ENCODE assay signal across 10 mouse cellular contexts in the genomic region with DNA sequence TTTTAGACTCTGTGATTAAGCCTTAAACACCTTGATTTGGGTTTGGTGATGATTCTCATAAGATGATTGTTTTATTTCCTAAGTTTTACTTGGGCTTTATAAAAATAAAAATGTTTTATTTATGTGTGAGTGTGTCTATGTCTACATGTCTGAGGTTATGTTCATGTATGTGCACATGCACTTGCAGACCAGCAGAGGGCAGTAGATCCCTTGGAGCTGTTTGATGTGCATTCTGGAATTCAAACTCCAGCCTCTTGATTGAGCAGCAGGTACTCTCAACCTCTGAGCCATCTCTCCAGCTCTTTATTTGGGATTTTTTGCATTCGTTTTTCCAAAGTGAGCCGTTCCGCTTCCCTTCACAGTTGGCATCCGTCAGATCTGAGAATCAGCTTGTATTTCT.
DNase-seq lines count a peak whose midpoint lies in the region; ATAC-seq and TF ChIP-seq lines count a peak whose summit lies in the region.
"Had no signal": no experiment of that assay in that cellular context is flagged by ENCODE, and none has a peak within 500 bp of the region (broad histone marks: within the 10 kb centered on the region; RNA-seq: fewer than 3 reads in every experiment).

No protein-coding gene starts in this region.

- H3K4me3 ChIP-seq in hindbrain, embryonic 11.5 days (ENCODE audit: low read depth, low read length) = no peak overlapping the region
- no peak overlapping the region for H3K4me3 ChIP-seq in hindbrain, embryonic 13.5 days
- H3K4me3 ChIP-seq in bone marrow, adult 2 months (replicated peaks; ENCODE audit: control insufficient read depth, low read depth, low read length) = no peak overlapping the region
- H3K4me3 ChIP-seq: liver, embryonic 15.5 days had no signal

- 81% methylated on average over 4 of the region's 4 CpGs for WGBS in hindbrain, embryonic 11.5 days
- 84% methylated on average over 4 of the region's 4 CpGs for WGBS in hindbrain, embryonic 13.5 days
- WGBS in bone marrow, adult 2 months = 81% methylated on average over 4 of the region's 4 CpGs

- no peak overlapping the region for H3K9ac ChIP-seq in hindbrain, embryonic 11.5 days (ENCODE audit: low read depth, low read length)
- no peak overlapping the region for H3K9ac ChIP-seq in hindbrain, embryonic 13.5 days
- H3K9ac ChIP-seq: liver, embryonic 15.5 days had no signal

- ATAC-seq in hindbrain, embryonic 11.5 days (ENCODE audit: low FRiP score) = no peak
- no peak for ATAC-seq in hindbrain, embryonic 13.5 days (ENCODE audit: low FRiP score)
- no peak for ATAC-seq in inflammation-experienced regulatory T-cells, adult 6 months
- ATAC-seq: forebrain, embryonic 14.5 days had no signal

- TF ChIP-seq CTCF in bone marrow, adult 2 months (IDR thresholded peaks at IDR 0.05; ENCODE audit: control insufficient read depth, insufficient read depth, low read length) = peak; percentile 27; the same call in 1 of the 2 replicates

- H3K4me2 ChIP-seq in hindbrain, embryonic 11.5 days (replicated peaks; ENCODE audit: low read depth, low read length) = no peak overlapping the region
- H3K4me2 ChIP-seq in hindbrain, embryonic 13.5 days = no peak overlapping the region
- H3K4me2 ChIP-seq: liver, embryonic 15.5 days had no signal

- no peaks in the 10 kb centered on the region for H3K36me3 ChIP-seq in hindbrain, embryonic 11.5 days (ENCODE audit: control insufficient read depth, insufficient read depth, low read length)
- H3K36me3 ChIP-seq in hindbrain, embryonic 13.5 days = no peaks in the 10 kb centered on the region
- H3K36me3 ChIP-seq: liver, embryonic 15.5 days had no signal

- no peaks in the 10 kb centered on the region for H3K9me3 ChIP-seq in hindbrain, embryonic 11.5 days (ENCODE audit: control insufficient read depth, low read length)
- no peaks in the 10 kb centered on the region for H3K9me3 ChIP-seq in hindbrain, embryonic 13.5 days
- H3K9me3 ChIP-seq: liver, embryonic 15.5 days had no signal

- H3K27me3 ChIP-seq in hindbrain, embryonic 11.5 days (ENCODE audit: control insufficient read depth, insufficient read depth, low read length) = no peaks in the 10 kb centered on the region
- H3K27me3 ChIP-seq in hindbrain, embryonic 13.5 days = no peaks in the 10 kb centered on the region
- H3K27me3 ChIP-seq: liver, embryonic 15.5 days had no signal

- no peaks in the 10 kb centered on the region for H3K4me1 ChIP-seq in hindbrain, embryonic 11.5 days (replicated peaks; ENCODE audit: control insufficient read depth, insufficient read depth, low read length)
- no peaks in the 10 kb centered on the region for H3K4me1 ChIP-seq in hindbrain, embryonic 13.5 days (replicated peaks)
- no peaks in the 10 kb centered on the region for H3K4me1 ChIP-seq in bone marrow, adult 2 months (ENCODE audit: control insufficient read depth, insufficient read depth, low read length)
- H3K4me1 ChIP-seq: liver, embryonic 15.5 days had no signal

- H3K27ac ChIP-seq in hindbrain, embryonic 11.5 days (ENCODE audit: low read depth, low read length) = no peak overlapping the region
- H3K27ac ChIP-seq in hindbrain, embryonic 13.5 days = no peak overlapping the region
- H3K27ac ChIP-seq in bone marrow, adult 2 months (ENCODE audit: control insufficient read depth, insufficient read depth, low read depth, low read length, poor library complexity) = no peak overlapping the region
- H3K27ac ChIP-seq: liver, embryonic 15.5 days had no signal

- peak; percentile 37 for DNase-seq in hindbrain, embryonic 11.5 days (ENCODE audit: low spot score)
- peak; percentile 4 for DNase-seq in thymus, postnatal 0 days (ENCODE audit: low spot score)
- DNase-seq in thymus, adult 18-20 months = no peak
- no peak for DNase-seq in spleen, postnatal 10 days (ENCODE audit: low spot score in 2 of 2)
- DNase-seq: cerebellum, postnatal 14 days had no signal

- no peak for TF ChIP-seq POLR2A in bone marrow, adult 2 months (IDR thresholded peaks at IDR 0.05; ENCODE audit: borderline replicate concordance, control insufficient read depth, low read depth, low read length)

Comparison
In these comparisons a context has a peak if more than half of its experiments do, and no peak if none do; other contexts are left out.
1. DNase-seq: peak in hindbrain, embryonic 11.5 days (single experiment) and thymus, postnatal 0 days (single experiment); none in thymus, adult 18-20 months (0 of 2) and spleen, postnatal 10 days (0 of 2).